Mouse (Mus musculus): ENCODE results near the gene Vmn1r42.
"Not testable (repeated sequence)": the region's sequence is repeated elsewhere in the genome, so short reads cannot be mapped to it uniquely, and the experiment has no call there.

Gene Vmn1r42

DNA sequence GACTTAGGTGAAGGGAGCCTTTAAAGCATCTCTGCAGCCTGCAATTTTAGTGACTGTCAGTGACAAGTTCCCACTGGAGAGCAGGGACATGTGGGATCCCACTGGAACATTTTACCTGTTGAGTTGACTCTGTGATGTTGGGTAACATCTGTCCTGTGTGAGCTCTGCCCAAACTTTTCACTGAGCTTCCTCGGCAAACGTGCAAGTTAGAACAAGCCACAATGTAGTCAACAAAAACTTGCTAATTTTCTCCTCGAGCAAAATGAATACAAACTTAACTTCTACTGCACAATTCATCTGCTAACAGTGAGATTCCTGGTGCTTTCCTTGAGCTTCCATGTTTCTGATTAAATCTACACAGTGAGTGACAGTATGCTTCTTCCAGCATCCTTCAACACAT, at the start of gene Vmn1r42, which contains the start of gene Vmn1r43:
Gene Vmn1r42 (minus strand): TSS at position 101 of the 400 bp plus-strand sequence.
Gene Vmn1r43 (minus strand): TSS at position 101 of the 400 bp plus-strand sequence.
- not testable (repeated sequence) for DNase-seq (ENCODE audit: low spot score in 2 of 2)

DNA sequence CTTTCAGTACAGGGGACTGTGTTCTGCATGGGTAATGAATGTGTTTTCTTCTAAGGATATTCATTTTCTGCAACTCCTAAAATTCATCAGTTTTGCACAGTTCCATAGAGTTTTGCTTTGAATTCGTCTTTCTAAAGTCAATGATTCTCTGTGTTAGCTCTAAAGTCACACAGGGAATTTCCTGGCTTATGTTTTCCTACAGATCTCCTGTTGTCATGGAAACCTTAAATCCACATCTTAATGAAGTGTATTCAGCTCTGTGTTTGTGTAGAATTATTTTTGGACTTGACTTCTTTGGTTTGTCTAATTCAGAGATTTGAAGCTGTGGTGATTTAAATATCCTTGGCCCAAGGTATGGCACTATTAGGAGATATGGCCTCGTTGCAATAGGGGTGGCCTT, 7.6 kb upstream of the Vmn1r42 start:
- DNase-seq (ENCODE audit: low spot score in 2 of 2): no peak

DNA sequence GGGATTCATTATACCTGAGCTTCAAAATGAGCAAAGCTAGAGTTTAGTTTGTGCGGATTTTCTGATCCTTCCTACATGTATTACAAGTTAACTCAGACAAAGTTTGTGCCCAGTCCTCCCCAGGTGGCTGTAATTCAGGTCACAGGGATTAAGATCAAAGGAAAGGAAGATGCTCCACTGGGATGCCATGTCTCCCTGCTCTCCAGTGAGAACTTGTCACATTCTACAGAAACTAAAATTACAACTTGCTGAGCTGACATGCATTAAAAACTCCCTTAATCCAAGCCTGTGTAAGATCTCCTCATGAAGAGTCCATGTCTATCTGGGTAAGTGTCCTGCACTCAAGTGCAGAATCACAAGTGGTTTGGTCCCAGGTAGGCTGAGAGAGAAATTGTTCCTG, 7.1 kb upstream of the Vmn1r42 start, which contains the start of gene Vmn1r44:
Gene Vmn1r44 (plus strand): TSS at position 301 of the 400 bp plus-strand sequence.
- DNase-seq (ENCODE audit: low spot score in 2 of 2): no peak

DNA sequence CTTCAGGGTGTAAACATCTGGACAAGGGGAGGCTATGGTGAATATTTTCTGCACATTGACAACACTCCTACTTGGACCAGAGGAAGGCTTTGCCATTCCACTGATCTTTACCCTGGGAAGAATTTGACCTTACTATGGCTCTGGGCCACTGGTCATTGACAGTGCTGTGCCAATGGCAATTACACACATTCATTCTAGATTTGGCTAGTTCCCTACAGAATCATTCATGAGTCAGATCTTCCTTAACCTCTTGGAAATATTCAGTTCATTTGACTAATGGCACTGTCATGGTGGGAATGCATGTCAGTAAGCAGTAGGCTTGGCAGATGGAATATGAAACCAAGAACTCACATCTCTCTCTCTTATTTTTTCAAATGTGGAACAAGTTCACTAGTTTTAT, 4.7 kb upstream of the Vmn1r42 start:
- no peak for DNase-seq (ENCODE audit: low spot score in 2 of 2)

DNA sequence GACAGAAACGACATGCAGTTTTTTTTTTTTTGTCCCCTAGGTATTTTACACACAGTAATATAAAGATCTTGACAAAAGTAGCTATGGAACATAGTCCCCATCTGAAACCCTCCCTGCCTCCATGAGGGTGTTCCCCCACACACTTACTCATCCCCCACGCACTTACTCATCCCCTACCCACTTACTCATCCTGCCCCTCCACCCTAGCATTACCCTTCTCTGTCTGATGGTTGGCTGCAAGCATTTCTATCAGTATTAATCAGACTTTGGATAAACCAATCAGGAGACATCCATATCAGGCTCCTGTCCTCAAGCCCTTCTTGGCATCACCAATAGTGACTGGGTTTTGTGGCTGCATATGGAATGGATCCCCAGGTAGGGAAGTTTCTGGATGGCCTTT, 750 bp upstream of the Vmn1r42 start:
- DNase-seq (ENCODE audit: low spot score in 2 of 2): no peak

DNA sequence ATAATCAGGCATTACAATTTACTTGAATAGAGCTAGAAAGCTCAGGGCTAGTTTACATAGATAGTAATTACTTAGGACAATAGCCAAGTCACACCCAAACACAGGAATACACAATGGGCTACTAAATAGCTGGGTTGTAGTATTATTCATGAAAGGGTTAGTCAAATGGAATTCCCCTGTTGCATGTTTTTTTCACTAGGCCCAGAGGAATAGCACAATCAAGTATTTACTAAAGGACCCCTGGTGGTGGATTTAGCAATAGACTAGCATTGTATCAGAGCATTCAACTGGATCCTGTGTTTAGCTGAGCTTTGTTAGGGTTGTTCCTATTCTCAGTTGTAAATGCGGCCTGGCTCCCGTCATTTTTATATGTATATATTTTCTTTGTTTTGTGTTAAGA, 8.2 kb downstream of the Vmn1r42 start:
- DNase-seq (ENCODE audit: low spot score in 2 of 2): no peak

DNA sequence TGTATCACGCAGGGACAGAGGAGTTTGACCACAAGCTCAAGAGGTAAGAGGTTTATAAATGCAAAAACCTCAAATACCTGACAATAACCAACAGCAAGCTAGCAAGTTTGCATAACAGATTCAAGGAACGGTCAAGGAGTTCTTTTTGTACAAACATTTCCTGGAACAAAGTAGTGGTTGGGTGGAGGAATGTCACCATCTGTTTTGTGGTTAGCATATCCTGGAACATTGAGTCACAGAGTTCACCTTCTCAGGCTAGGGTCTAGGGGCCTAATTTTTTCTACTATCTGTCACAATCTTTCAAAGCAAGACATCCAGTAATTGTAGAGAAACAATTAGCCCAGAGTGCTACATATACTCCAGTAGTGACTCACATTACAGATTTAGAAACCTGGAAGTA, 8.9 kb downstream of the Vmn1r42 start:
- DNase-seq (ENCODE audit: low spot score in 2 of 2): no peak

DNA sequence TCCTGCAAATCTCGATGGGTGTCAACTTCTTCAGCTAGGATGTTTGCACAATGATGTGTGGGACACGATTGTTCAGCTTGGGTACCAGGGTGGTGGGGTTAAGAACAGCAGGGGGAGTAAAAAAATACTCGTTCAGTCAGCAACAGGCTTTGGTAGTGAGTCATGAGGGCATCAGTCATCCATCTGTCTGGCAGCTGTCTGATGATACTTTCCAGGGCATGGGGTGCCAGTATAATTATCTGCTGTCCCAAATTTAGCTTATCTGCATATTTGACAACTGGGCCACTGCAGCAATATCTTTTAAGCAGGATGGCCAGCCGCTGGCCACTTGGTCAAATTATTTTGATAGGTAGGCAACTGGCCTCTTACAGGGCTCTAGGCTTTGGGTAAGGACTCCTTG, 12.4 kb downstream of the Vmn1r42 start:
- DNase-seq (ENCODE audit: low spot score in 2 of 2): no peak

DNA sequence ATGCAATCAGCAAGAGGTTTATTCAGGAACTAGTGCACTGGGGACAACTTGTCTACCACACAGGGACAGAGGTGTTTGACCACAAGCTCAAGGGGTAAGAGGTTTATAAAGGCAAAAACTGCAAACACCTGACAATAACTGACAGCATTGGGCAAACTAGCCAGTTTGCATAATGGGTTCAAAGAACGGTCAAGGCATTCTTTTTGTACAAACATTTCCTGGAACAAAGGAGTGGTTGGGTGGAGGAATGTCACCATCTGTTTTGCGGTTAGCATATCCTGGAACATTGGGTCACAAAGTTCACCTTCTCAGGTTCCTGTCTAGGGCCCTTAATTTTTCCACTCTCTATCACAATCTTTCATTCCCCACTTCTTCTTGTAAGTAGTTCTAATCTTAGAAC, 16.4 kb downstream of the Vmn1r42 start:
- DNase-seq (ENCODE audit: low spot score in 2 of 2): no peak

DNA sequence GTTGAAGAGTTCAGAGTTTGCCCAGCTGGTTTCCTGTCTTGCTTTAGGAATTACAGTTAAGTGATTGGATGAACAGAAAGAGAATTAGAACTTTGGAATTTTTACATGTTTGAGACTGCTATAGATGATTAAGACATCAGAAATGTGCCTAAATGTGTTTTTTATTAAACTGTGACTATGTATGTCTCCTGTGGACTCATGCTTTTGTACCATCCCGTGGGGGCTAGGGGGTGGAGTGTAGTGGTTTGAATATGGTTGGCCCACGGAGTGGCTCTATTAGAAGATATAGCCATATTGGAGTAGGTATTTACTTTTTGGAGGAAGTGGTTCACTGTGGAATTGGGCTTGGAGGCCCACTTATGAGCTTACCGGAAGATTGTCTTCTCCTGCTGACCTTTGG, 18.7 kb downstream of the Vmn1r42 start:
- DNase-seq (ENCODE audit: low spot score in 2 of 2): no peak

Measured in frontal cortex, postnatal 14 days (tissue).